Mouse (Mus musculus): ENCODE measurements around the gene 2210016F16Rik. TPM values are rescaled to one million over a fixed set of nuclear protein-coding genes. Genes with fewer than 3 reads are reported as not detected.

Gene 2210016F16Rik
- polyA plus RNA-seq (2014; fragmentation: Nextera tagmentation; extraction: Ambion mirVana) = 29.1 and 30.3 TPM in 2 replicates

DNA sequence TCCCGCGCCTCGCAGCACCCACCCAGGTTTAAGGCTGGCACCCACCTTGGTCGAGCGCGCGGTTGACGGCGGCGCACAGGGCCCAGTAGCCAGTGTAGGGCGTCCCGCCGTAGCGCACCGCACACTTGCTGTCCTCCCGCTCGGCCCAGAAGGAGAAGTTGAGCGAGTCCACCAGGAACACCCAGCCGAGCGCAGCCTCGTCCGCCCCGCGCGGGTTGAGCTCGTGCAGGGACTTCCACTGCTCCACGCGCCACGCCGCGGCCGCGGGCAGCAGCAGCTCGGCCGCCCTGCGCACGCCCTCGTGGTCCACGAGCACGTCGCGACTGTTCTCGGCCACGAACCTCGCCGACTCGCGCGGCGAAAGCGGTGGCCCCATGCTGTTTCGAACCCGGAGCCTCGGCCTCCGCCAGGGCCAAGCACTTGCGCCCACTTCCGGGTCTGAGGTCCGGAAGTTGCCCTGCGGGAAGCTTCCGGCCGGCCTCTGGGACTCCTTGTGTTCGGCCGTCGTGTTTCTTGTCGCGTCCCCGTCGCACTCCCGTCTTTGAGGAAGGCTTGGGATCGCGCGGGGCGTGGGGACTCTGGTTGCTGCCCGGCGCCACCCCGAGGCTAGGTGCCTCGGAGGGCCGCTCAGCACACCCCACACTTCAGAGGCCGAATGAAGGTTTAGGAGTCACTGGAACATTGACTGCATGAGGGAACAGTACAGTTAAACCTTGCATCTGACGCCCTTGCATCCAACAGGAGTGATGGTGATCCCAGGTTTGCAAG is at the start of gene 2210016F16Rik:
2210016F16Rik (minus strand) TSS at position 447 of the 768 bp plus-strand sequence.
- Histone ChIP-seq H3K4me2 (ENCODE audit: low read depth, low read length) (peak within 1 kb of the TSS; percentile 92), H3K27me3 (replicated peaks; ENCODE audit: control insufficient read depth, insufficient read depth, low read length) (no peaks in the 10 kb centered on the region), H3K9me3 (ENCODE audit: control insufficient read depth, low read length) (peaks cover 21% of the 10 kb centered on the region), H3K4me1 (ENCODE audit: control insufficient read depth, insufficient read depth, low read length) (no peaks in the 10 kb centered on the region), H3K36me3 (ENCODE audit: control insufficient read depth, insufficient read depth, low read length) (peaks cover 29% of the 10 kb centered on the region), H3K9ac (ENCODE audit: low read depth, low read length) (peak within 1 kb of the TSS; percentile 86), H3K4me3 (ENCODE audit: low read depth, low read length) (peak within 1 kb of the TSS; percentile 80), H3K27ac (replicated peaks; ENCODE audit: low read depth, low read length) (peak within 1 kb of the TSS; percentile 40)
- ATAC-seq (ENCODE audit: low read depth) (peak; percentile 66), DNase-seq (ENCODE audit: low spot score) (peak; percentile 68)
- WGBS = 5% methylated on average over 42 of the region's 80 CpGs

DNA sequence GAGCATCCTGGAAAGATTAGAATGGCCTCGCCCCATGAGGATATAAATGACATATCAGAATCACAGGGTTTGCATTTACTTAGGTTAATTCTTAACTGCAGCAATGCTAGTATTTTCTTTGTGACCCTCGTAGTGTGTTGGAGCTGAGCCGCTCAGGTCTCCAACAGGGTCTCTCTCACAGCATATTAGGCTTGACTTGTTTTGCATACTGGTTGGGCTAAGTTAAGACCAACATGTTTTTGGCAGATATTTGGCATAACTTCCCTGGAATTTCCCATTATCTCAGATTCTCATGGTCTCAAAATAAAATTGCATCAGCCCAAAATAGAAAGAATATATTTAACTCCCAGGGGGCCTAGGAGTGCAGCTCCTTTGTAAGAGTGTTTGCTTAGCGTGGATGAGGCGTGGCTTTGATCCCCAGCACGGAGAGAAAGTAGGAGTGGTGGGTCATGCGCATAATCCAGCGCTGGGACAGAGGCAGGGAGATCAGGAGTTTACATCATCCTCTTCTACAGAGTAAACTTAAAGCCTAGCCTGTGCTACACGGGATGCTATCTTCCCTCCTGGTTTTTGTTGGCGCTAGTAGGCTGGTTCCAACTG is 38.1 kb upstream of the 2210016F16Rik start:
- no peak overlapping the region for H3K4me2 ChIP-seq (ENCODE audit: low read depth, low read length)
- H3K27me3 ChIP-seq (replicated peaks; ENCODE audit: control insufficient read depth, insufficient read depth, low read length) = no peaks in the 10 kb centered on the region
- ATAC-seq (ENCODE audit: low read depth) (peak; percentile 60; the same call in 1 of the 2 replicates), DNase-seq (ENCODE audit: low spot score) (peak; percentile 57)
- 55% methylated on average over 10 of the region's 10 CpGs for WGBS
- no peaks in the 10 kb centered on the region for H3K9me3 ChIP-seq (ENCODE audit: control insufficient read depth, low read length)
- H3K4me3 ChIP-seq (ENCODE audit: low read depth, low read length) = no peak overlapping the region
- peak overlapping the region; percentile 13; the same call in 1 of the 2 replicates for H3K27ac ChIP-seq (replicated peaks; ENCODE audit: low read depth, low read length)
- no peaks in the 10 kb centered on the region for H3K4me1 ChIP-seq (ENCODE audit: control insufficient read depth, insufficient read depth, low read length)
- H3K36me3 ChIP-seq (ENCODE audit: control insufficient read depth, insufficient read depth, low read length) = no peaks in the 10 kb centered on the region
- no peak overlapping the region for H3K9ac ChIP-seq (ENCODE audit: low read depth, low read length)

DNA sequence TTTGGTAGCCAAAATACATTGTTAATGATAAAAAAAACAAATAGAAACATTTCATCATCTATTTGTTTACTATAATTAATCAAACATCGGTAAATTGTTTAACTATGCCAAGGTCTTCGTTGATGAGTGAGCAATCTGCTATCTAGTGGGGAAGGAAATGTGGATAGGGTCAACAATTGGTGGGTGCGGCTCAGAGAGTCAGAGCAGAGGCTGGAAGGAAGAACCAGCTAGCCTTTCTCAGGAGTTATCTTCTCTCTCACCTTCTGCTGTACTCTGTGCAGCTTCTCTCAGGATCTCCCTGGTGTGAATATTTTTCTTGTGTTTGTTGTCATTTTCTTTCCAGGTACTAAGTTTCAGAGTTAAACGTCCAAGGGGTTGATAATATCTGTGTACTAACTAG is 37.2 kb upstream of the 2210016F16Rik start:
- 80% methylated on average over 4 of the region's 4 CpGs for WGBS
- Histone ChIP-seq H3K27ac (replicated peaks; ENCODE audit: low read depth, low read length) (no peak overlapping the region), H3K4me1 (ENCODE audit: control insufficient read depth, insufficient read depth, low read length) (no peaks in the 10 kb centered on the region), H3K36me3 (ENCODE audit: control insufficient read depth, insufficient read depth, low read length) (no peaks in the 10 kb centered on the region), H3K27me3 (replicated peaks; ENCODE audit: control insufficient read depth, insufficient read depth, low read length) (no peaks in the 10 kb centered on the region), H3K4me3 (ENCODE audit: low read depth, low read length) (no peak overlapping the region), H3K4me2 (ENCODE audit: low read depth, low read length) (no peak overlapping the region), H3K9ac (ENCODE audit: low read depth, low read length) (no peak overlapping the region), H3K9me3 (ENCODE audit: control insufficient read depth, low read length) (no peaks in the 10 kb centered on the region)
- no peak for ATAC-seq (ENCODE audit: low read depth)
- DNase-seq (ENCODE audit: low spot score) = no peak

DNA sequence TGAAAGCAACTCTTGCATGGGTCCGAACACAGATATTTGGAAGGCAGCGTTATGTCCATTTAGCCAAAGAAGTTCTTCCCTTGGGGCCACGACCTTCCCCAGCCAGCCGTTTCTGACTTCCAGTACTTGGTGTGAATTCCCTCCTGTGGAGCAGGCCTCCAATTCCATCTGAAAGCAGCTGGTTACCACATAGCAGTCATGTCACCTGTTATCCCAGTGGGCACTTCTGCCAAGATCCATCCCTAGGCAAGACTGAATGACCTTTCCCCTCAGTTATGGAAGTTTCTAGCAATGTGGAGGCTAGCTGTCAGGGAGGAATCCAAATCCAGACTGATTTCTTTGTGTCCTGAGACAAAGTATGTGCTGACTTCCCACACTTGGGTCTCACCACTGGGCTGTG is 36.0 kb upstream of the 2210016F16Rik start:
- Histone ChIP-seq H3K4me2 (ENCODE audit: low read depth, low read length) (no peak overlapping the region), H3K4me3 (ENCODE audit: low read depth, low read length) (no peak overlapping the region), H3K27me3 (replicated peaks; ENCODE audit: control insufficient read depth, insufficient read depth, low read length) (no peaks in the 10 kb centered on the region), H3K36me3 (ENCODE audit: control insufficient read depth, insufficient read depth, low read length) (no peaks in the 10 kb centered on the region), H3K9me3 (ENCODE audit: control insufficient read depth, low read length) (no peaks in the 10 kb centered on the region), H3K4me1 (ENCODE audit: control insufficient read depth, insufficient read depth, low read length) (no peaks in the 10 kb centered on the region), H3K9ac (ENCODE audit: low read depth, low read length) (no peak overlapping the region), H3K27ac (replicated peaks; ENCODE audit: low read depth, low read length) (no peak overlapping the region)
- DNase-seq (ENCODE audit: low spot score) (no peak), ATAC-seq (ENCODE audit: low read depth) (no peak)
- 78% methylated on average over 4 of the region's 4 CpGs for WGBS

DNA sequence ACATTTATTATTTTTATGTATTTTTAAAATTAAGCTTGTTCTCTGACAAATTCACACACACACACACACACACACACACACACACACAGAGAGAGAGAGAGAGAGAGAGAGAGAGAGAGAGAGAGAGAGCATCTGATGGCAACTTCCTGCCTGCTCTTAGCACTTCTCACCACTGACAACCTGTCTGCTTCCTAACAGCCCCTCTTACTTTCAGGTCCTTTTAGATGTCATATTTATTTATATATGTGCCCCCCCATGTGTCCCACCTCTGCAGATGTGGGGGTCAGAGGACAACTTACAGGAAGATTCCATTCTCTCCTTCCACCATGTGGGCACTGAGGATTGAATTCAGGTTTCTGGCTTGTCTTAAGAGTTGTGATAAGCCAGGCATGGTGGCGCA is 34.2 kb upstream of the 2210016F16Rik start:
- H3K9ac ChIP-seq (ENCODE audit: low read depth, low read length) = no peak overlapping the region
- WGBS = 95% methylated on average over 1 of the region's 1 CpGs

DNA sequence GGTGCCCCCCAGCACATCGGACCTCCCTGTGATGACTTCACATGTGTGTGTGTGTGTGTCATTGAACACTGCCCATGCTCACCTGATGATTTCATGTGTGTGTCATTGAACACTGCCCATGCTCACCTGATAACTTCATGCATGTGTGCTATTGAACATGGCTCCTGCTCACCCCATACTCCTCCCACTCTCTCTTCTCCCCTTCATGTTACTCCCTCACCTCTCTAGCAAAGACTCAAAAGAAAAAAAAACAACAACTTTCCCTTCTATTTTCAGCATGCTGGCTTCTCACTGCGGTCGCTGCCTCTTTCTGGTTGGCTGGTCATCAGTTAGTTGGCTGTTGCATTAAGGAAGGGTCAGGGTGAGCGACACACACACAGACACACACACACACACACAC is 33.6 kb upstream of the 2210016F16Rik start:
- WGBS = 87% methylated on average over 4 of the region's 4 CpGs

More for the DNA sequence above, 34.2 kb upstream of the 2210016F16Rik start:
- no peak overlapping the region for H3K27ac ChIP-seq (replicated peaks; ENCODE audit: low read depth, low read length)
- H3K4me2 ChIP-seq (ENCODE audit: low read depth, low read length) = no peak overlapping the region
- DNase-seq (ENCODE audit: low spot score) = no peak
- no peaks in the 10 kb centered on the region for H3K4me1 ChIP-seq (ENCODE audit: control insufficient read depth, insufficient read depth, low read length)
- H3K36me3 ChIP-seq (ENCODE audit: control insufficient read depth, insufficient read depth, low read length) = no peaks in the 10 kb centered on the region
- ATAC-seq (ENCODE audit: low read depth) = no peak
- H3K9me3 ChIP-seq (ENCODE audit: control insufficient read depth, low read length) = no peaks in the 10 kb centered on the region
- H3K27me3 ChIP-seq (replicated peaks; ENCODE audit: control insufficient read depth, insufficient read depth, low read length) = no peaks in the 10 kb centered on the region
- H3K4me3 ChIP-seq (ENCODE audit: low read depth, low read length) = no peak overlapping the region

DNA sequence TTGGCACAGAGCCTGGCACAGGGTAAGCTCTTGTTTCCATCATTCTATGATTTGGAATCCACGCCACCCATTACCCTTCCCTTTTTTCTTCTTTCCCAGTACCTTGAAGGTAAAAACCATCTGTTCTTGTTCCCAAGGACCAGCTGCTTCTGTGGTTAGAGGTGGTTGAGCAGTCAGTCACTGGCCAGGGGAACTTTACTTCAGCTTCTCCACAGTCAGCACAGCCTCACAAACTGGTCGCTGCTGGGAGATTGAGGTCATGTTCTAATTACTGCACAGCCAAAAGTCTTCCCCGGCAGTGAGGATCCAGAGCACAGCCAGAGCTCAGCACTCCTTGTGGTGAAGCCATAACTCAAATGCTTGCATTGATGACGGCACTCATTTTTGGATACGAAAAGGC is 30.8 kb upstream of the 2210016F16Rik start:
- Histone ChIP-seq H3K27ac (replicated peaks; ENCODE audit: low read depth, low read length) (no peak overlapping the region), H3K36me3 (ENCODE audit: control insufficient read depth, insufficient read depth, low read length) (peaks cover 5% of the 10 kb centered on the region), H3K9ac (ENCODE audit: low read depth, low read length) (no peak overlapping the region), H3K4me1 (ENCODE audit: control insufficient read depth, insufficient read depth, low read length) (no peaks in the 10 kb centered on the region), H3K4me3 (ENCODE audit: low read depth, low read length) (no peak overlapping the region), H3K4me2 (ENCODE audit: low read depth, low read length) (no peak overlapping the region), H3K9me3 (ENCODE audit: control insufficient read depth, low read length) (no peaks in the 10 kb centered on the region), H3K27me3 (replicated peaks; ENCODE audit: control insufficient read depth, insufficient read depth, low read length) (no peaks in the 10 kb centered on the region)
- ATAC-seq (ENCODE audit: low read depth) = no peak
- peak; percentile 41 for DNase-seq (ENCODE audit: low spot score)
- 65% methylated on average over 5 of the region's 5 CpGs for WGBS

More for the DNA sequence above, 33.6 kb upstream of the 2210016F16Rik start:
- no peaks in the 10 kb centered on the region for H3K27me3 ChIP-seq (replicated peaks; ENCODE audit: control insufficient read depth, insufficient read depth, low read length)
- H3K4me3 ChIP-seq (ENCODE audit: low read depth, low read length) = no peak overlapping the region
- no peaks in the 10 kb centered on the region for H3K9me3 ChIP-seq (ENCODE audit: control insufficient read depth, low read length)
- H3K27ac ChIP-seq (replicated peaks; ENCODE audit: low read depth, low read length) = no peak overlapping the region
- ATAC-seq (ENCODE audit: low read depth) (no peak), DNase-seq (ENCODE audit: low spot score) (no peak)
- no peaks in the 10 kb centered on the region for H3K36me3 ChIP-seq (ENCODE audit: control insufficient read depth, insufficient read depth, low read length)
- no peak overlapping the region for H3K9ac ChIP-seq (ENCODE audit: low read depth, low read length)
- H3K4me2 ChIP-seq (ENCODE audit: low read depth, low read length) = no peak overlapping the region
- H3K4me1 ChIP-seq (ENCODE audit: control insufficient read depth, insufficient read depth, low read length) = no peaks in the 10 kb centered on the region

DNA sequence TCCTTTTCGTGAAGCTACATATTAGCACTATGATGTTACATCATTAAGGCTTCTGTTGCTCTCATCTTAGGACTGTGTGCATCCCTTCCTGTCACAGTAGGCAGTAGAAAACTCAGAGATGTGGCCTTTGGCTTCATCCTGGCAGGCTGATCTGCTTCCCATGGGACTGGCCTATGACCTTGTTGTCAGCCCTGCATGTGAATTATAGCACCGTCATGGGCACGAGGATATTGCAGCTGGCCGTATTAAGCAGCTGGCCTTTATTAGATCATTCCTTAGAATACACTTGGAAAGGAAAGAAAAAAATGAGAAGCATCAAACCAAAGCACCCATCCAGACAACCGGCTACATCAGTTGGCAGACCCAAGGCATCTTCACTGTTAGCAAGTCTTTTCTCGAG is 30.3 kb upstream of the 2210016F16Rik start:
- ATAC-seq (ENCODE audit: low read depth) = no peak

More for the DNA sequence above, 30.3 kb upstream of the 2210016F16Rik start:
- no peaks in the 10 kb centered on the region for H3K27me3 ChIP-seq (replicated peaks; ENCODE audit: control insufficient read depth, insufficient read depth, low read length)
- no peaks in the 10 kb centered on the region for H3K9me3 ChIP-seq (ENCODE audit: control insufficient read depth, low read length)
- no peak overlapping the region for H3K9ac ChIP-seq (ENCODE audit: low read depth, low read length)
- 62% methylated on average over 6 of the region's 6 CpGs for WGBS
- no peak for DNase-seq (ENCODE audit: low spot score)
- H3K36me3 ChIP-seq (ENCODE audit: control insufficient read depth, insufficient read depth, low read length) = peaks cover 6% of the 10 kb centered on the region
- no peak overlapping the region for H3K4me2 ChIP-seq (ENCODE audit: low read depth, low read length)
- no peak overlapping the region for H3K27ac ChIP-seq (replicated peaks; ENCODE audit: low read depth, low read length)
- no peaks in the 10 kb centered on the region for H3K4me1 ChIP-seq (ENCODE audit: control insufficient read depth, insufficient read depth, low read length)
- H3K4me3 ChIP-seq (ENCODE audit: low read depth, low read length) = no peak overlapping the region
